Mouse (Mus musculus) c-Kit-positive CD71-negative TER-119-negative erythroid progenitor cells, embryonic 14.5 days (primary cell): ENCODE measurements at regions not wholly inside any gene's neighbourhood (a gene's known extent, or its start where the extent isn't known, plus 50 kb on each side); places are given as distances from the start of the nearest gene placed in this dataset.
"Not testable (repeated sequence)": the region's sequence is repeated elsewhere in the genome, so short reads cannot be mapped to it uniquely, and the experiment has no call there.

Experiments used
- DNase-seq: peaks from one replicate; pipeline ENCODE4 v3.0.0-alpha.2; 2013; ENCODE audit warnings: low read depth

DNA sequence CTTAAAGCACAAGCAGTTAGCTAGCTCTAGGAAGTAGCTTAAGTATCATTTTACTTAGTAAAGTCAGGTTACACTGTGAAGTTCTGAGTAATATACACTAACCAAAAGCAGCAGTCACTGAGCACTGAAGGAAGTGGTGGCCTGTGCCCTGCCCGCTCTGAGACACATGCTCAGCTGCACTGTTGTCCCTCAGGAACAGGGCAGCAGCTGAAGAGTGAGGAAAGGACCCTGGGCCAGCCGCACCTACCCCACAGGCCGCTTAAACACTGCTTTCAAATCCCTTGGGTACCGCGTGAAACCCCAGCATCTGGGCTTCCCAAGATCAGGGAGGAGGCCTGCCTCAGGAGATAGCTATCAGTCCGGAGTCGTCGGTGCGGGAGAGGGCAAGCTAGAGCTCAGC is 385.1 kb downstream of the Gm8797 start:
- not testable (repeated sequence) for DNase-seq

DNA sequence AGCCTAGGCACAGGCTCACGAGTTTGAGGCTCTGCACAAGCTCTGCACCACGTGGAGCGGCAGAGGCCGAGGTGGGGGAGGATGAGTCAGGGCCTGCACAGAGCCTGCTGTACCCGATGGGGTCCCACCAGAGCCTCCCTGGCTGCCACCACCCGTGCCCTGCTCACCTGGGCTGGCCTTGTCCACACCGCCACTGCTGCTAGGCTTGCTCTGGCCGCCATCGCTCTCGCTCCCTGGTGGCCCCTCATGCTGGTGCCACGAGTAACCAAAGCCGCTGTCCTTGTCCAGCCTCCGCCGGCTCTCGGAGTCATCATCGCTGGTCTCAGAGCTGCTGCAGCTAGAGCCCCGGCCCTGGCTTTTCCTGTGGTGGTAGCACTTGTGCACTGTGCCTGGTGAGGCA is 386.8 kb downstream of the Gm8797 start:
- no peak for DNase-seq

DNA sequence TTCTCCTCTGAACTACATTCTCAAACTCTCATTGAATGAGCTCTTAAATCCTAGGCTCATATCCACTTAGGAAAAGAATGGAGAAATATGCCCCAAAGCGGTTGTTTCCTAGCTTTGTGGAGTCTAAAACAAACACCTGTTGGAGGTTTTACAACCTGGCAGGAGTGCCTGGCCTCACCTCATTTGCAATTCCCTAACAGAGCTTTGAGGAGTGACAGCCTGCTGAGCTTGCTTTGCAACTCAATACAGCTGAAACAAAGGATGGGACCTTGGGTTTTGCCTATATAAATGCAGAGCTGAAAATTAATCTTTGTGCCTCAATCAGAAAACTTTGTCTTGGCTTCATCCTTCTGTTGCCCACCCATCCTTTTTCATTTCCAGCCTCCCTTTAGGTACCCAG is 423.2 kb downstream of the Gm8797 start:
- DNase-seq: no peak

DNA sequence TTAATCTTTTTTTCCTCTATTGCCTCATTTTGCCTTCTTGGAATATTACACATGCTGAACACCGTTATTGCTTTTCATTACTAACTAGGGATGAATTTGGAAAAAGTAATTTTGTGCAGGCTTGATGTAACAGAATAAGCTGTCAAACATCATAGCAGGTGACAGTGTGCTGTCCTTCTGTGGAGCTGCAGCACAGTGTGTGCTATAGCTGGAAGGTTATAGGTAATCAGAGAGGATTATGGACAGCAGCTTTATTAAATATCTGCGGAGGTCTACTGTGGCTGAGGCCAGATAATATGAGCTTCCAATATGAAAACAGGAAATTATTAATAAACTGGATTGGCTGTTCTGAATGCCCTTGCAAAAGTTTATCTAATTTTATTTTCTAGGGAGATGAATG is 431.9 kb downstream of the Gm8797 start:
- DNase-seq: no peak

DNA sequence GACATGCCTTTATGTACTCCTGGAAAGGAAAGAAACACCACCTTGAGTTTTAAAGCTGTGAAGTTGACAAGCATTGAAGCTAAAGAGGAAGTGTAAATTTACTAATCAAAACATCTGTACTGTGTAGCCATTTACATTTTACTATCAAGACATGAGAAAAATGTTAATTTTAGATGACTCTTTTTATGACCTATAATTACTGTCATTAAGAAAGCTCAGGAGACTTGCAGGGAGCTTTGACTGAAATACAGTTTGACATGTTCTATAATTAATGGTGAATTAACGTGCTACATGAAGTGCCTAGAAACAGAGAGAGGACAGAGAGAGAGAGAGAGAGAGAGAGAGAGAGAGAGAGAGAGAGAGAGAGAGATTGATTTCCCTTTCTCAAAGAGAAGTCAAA is 432.8 kb downstream of the Gm8797 start:
- DNase-seq: no peak

DNA sequence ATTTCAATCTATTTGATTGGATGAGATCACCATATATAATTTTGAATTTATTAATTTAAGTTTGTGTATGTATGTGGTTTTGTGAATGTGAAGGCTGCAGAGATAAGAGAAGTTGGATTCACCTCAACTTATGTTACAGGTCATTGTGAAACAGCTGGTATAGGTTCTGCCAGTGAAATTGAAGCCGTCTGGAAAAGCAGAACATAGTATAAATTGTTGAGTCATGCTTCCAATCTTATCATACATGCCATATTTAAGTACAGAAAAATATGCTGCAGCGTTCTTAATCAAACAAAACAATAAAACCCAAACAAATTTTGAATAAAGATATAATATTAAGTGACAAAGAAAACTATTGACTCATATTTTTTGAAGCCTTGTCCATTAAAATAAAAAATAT is 415.6 kb downstream of the 1700008P02Rik start:
- no peak for DNase-seq

DNA sequence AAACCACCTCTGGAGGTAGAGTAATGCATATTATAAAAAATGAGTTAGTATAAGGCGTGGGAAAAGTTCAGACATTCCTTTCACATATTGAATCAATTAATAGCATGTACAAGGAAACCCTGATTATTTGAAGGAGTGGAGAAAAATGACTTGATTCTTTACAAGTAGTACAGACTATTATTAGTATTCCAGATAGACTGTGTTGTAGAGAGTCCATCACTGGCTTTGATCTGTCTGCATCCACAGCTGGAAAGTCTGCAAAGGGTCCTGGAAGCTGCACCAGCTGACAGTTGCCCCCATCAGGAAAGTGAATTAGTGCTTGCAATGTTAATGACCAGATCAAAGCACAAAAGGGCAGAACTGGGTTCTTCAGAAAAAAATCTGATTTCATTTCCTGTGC is 391.6 kb downstream of the 1700008P02Rik start:
- DNase-seq: no peak
